Mouse (Mus musculus): Measurements from ENCODE around the gene 1700001K19Rik.

DNA sequence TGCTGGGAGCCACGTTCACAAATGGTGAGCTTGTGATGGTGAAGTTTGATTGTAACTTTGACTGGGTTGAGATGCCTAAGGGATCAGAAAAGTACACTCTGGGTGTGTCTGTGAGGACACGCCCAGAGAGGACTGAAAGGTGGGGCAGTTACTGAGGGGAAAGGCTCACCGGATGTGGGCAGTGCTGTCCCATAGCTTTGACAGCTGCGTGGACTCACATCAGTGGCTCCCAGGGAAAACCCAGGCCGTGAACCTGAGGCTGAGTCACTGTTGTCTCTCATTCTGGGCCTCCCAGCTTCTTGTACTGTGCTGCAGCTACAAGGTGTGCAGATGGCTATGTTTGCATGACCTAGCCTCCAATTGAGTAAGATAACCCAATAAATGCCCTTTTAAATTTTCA lies 43.1 kb upstream of the 1700001K19Rik start:
- TF ChIP-seq POLR2A (IDR thresholded peaks at IDR 0.05; ENCODE audit: low read depth, low read length): no peak
- no peak for TF ChIP-seq CTCF (IDR thresholded peaks at IDR 0.05; ENCODE audit: extremely low read depth, insufficient read depth, insufficient read length, insufficient replicate concordance)
